Mouse (Mus musculus) megakaryocyte, embryonic 14.5 days (primary cell): ENCODE data around the gene Ppp1r36. TPM values are rescaled to one million over a fixed set of nuclear protein-coding genes. Genes with fewer than 3 reads are reported as not detected.

Experiments used
- H3K27me3 ChIP-seq: replicated peaks from 2 replicates; pipeline ENCODE3; 2012; ENCODE audit warnings: inconsistent platforms
- H3K36me3 ChIP-seq: replicated peaks from 2 replicates; pipeline ENCODE3; 2012; ENCODE audit warnings: low read length, inconsistent platforms, mixed read lengths
- H3K4me1 ChIP-seq: 2 replicates; pipeline ENCODE4 v1.6.1; 2012; ENCODE audit warnings: inconsistent platforms
- H3K4me3 ChIP-seq: replicated peaks from 2 replicates; pipeline ENCODE3; 2012; ENCODE audit warnings: moderate library complexity, mild to moderate bottlenecking, inconsistent platforms
- H3K9me3 ChIP-seq: 2 replicates; pipeline ENCODE4 v1.6.1; 2012; ENCODE audit warnings: inconsistent platforms
- FLI1 ChIP-seq: IDR thresholded peaks from 2 replicates; pipeline ENCODE4 v1.6.1; 2012; ENCODE audit warnings: low read length, inconsistent platforms, mixed read lengths
- GATA1 ChIP-seq: IDR thresholded peaks from 3 replicates; pipeline ENCODE4 v1.6.1; 2012; ENCODE audit warnings: mixed read lengths, low read length, inconsistent platforms, borderline replicate concordance
- polyA plus RNA-seq: library from polyadenylated mRNA; stranded (reverse); fragments of >175 nt; gene quantifications from 2 replicates; pipeline ENCODE4 v1.2.3, GENCODE M21; 2012; ENCODE audit warnings: low replicate concordance; ENCODE audit not compliant: insufficient read depth

Gene Ppp1r36
- polyA plus RNA-seq, 1 experiment: not detected

- TF ChIP-seq FLI1: no peak
- no peak for TF ChIP-seq GATA1
Measured at GRCm38 (mm10) chr12:76392979-76393378, 24.4 kb upstream of the Ppp1r36 start.

GRCm38 (mm10) chr12:76397281-76397680 is 20.1 kb upstream of the Ppp1r36 start:
- TF ChIP-seq FLI1 (no peak), GATA1 (no peak)
- H3K4me1 ChIP-seq: peaks cover 2% of the 10 kb centered on the region
- peaks cover 29% of the 10 kb centered on the region for H3K36me3 ChIP-seq
- H3K9me3 ChIP-seq: no peaks in the 10 kb centered on the region
- no peaks in the 10 kb centered on the region for H3K27me3 ChIP-seq
- no peak overlapping the region for H3K4me3 ChIP-seq

More at GRCm38 (mm10) chr12:76392979-76393378, 24.4 kb upstream of the Ppp1r36 start:
- Histone ChIP-seq H3K4me3 (no peak overlapping the region), H3K27me3 (no peaks in the 10 kb centered on the region), H3K9me3 (no peaks in the 10 kb centered on the region), H3K36me3 (peaks cover 48% of the 10 kb centered on the region), H3K4me1 (peaks cover 34% of the 10 kb centered on the region)

GRCm38 (mm10) chr12:76401674-76402073 is 15.7 kb upstream of the Ppp1r36 start:
- H3K4me1 ChIP-seq: peaks cover 26% of the 10 kb centered on the region
- no peak overlapping the region for H3K4me3 ChIP-seq
- H3K27me3 ChIP-seq: peaks cover 22% of the 10 kb centered on the region
- TF ChIP-seq FLI1: no peak
- TF ChIP-seq GATA1: no peak
- H3K36me3 ChIP-seq: peaks cover 14% of the 10 kb centered on the region
- peaks cover 17% of the 10 kb centered on the region for H3K9me3 ChIP-seq

DNA sequence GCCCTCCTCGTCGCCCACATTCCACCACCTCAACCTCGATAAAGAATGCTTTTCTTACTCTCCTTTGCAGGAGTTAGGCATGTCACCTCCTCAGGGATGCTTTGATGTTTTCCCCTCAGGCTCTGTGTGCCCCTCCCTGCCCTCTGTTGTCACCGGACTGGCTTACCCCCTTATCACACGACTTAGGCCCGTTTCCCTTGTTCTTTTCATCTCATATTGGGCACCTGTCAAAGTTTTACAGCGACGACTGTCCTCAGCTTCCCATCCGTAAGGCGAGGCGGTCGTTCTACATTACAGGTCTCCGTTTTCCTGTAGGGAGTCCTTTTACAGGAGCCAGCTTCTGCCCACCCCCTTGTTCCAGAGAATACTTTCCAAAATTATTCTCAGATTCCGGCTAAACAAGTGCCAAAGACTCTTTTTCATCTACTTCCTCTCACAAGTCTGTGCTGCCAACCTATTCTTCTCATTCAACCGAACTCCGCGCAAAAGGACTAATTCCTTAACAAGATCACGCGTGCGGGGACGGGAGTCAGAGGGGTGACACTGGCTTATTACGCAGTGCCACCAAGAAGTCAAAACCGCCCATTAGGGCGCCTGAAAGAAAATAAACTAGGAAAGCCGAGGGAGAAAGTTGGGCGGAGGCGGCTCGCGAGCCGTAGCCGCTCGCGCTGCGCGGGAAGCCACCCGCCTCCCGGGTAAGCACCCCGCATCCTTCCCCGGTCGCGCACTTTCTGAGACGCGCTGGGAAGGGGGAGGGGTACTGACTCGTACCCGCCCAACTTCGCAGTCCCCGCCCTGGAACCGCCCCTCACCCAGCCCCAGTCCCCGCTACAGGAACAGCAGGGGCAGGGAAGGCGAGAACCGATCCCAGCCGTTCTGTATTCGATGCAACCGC is 14.1 kb upstream of the Ppp1r36 start:
- H3K4me1 ChIP-seq: peaks cover 26% of the 10 kb centered on the region
- H3K27me3 ChIP-seq: peaks cover 26% of the 10 kb centered on the region
- TF ChIP-seq FLI1 (no peak), GATA1 (no peak)
- peaks cover 17% of the 10 kb centered on the region for H3K9me3 ChIP-seq
- peak overlapping the region; percentile 96 for H3K4me3 ChIP-seq
- peaks cover 9% of the 10 kb centered on the region for H3K36me3 ChIP-seq

DNA sequence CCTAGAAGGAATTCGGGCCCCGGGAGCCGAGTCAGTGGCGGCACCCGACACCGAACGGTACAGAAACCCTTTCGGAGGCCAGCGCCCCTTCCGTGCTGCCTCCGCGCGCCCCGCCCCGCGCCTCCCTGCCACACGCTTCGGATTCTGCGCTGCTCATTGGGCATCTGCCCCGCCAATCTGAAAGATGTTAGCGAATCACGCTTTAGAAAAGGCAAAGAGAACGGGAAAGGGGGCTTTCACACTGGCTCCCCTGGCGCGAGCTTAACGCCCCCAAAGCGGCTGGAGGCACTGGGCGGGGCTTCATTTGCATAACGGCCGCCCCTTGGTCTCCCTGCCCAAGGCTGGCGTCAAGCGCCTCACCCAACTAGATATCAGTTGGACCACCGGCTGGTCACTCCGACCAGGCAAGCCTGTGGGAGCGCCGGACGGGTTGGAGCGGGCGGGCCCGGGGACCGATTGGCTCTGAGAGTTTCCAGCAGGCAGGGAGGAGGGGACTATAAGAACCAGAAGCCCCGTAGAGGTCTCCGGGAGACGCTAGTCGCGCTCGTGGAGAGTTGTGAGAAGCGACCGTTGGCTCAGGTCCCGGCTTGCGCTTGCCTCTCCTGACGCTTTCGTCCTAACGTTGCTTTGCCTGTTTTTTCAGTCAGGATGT is 13.3 kb upstream of the Ppp1r36 start, which contains the start of gene Hspa2:
Gene Hspa2, plus strand, starts transcription at position 291 of the 652 bp plus-strand sequence.
- peaks cover 17% of the 10 kb centered on the region for H3K9me3 ChIP-seq
- peaks cover 26% of the 10 kb centered on the region for H3K4me1 ChIP-seq
- H3K4me3 ChIP-seq: peak within 1 kb of the TSS; percentile 96
- H3K27me3 ChIP-seq: peaks cover 26% of the 10 kb centered on the region
- TF ChIP-seq GATA1: no peak
- no peak for TF ChIP-seq FLI1
- H3K36me3 ChIP-seq: peaks cover 6% of the 10 kb centered on the region

DNA sequence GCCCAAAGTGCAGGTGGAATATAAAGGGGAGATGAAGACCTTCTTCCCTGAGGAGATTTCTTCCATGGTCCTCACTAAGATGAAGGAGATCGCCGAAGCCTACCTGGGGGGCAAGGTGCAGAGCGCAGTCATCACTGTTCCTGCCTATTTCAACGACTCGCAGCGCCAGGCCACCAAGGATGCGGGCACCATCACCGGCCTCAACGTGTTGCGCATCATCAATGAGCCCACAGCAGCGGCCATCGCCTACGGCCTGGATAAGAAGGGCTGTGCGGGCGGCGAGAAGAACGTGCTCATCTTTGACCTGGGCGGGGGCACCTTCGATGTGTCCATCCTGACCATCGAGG is 12.5 kb upstream of the Ppp1r36 start:
- Histone ChIP-seq H3K4me1 (peaks cover 26% of the 10 kb centered on the region), H3K27me3 (peaks cover 26% of the 10 kb centered on the region), H3K9me3 (peaks cover 17% of the 10 kb centered on the region), H3K36me3 (peaks cover 2% of the 10 kb centered on the region), H3K4me3 (peak overlapping the region; percentile 96)
- no peak for TF ChIP-seq GATA1
- no peak for TF ChIP-seq FLI1

GRCm38 (mm10) chr12:76405183-76405970 is 12.0 kb upstream of the Ppp1r36 start:
- TF ChIP-seq GATA1: no peak
- TF ChIP-seq FLI1: no peak
- Histone ChIP-seq H3K36me3 (peaks cover 2% of the 10 kb centered on the region), H3K4me3 (peak overlapping the region; percentile 96), H3K9me3 (peaks cover 17% of the 10 kb centered on the region), H3K4me1 (peaks cover 26% of the 10 kb centered on the region), H3K27me3 (peaks cover 26% of the 10 kb centered on the region)

GRCm38 (mm10) chr12:76405971-76406370 is 11.4 kb upstream of the Ppp1r36 start:
- TF ChIP-seq GATA1 (no peak), FLI1 (no peak)
- Histone ChIP-seq H3K9me3 (peaks cover 17% of the 10 kb centered on the region), H3K36me3 (peaks cover 2% of the 10 kb centered on the region), H3K4me3 (peak overlapping the region; percentile 96), H3K27me3 (peaks cover 26% of the 10 kb centered on the region), H3K4me1 (peaks cover 26% of the 10 kb centered on the region)

DNA sequence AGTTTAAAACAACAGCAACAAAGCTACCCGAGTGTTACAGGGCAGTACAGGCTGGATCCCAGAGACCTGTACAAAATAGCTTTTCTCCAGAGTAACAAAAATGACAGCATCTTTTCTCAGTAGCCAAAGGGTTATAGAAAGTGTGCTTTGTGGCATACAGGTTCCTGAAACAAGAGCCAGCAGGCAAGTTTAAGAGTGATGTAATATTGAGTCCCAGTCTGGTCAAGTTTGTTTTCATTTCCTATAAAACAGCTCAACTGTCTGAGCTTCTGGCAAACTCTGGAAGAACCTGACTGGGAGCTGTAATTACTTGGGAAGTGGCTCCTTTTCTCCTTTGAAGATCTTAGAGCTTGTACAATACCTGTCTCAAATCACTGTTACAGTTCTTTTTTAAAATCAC is 10.2 kb upstream of the Ppp1r36 start:
- Histone ChIP-seq H3K9me3 (peaks cover 17% of the 10 kb centered on the region), H3K4me1 (peaks cover 26% of the 10 kb centered on the region), H3K27me3 (peaks cover 26% of the 10 kb centered on the region), H3K4me3 (no peak overlapping the region), H3K36me3 (no peaks in the 10 kb centered on the region)
- no peak for TF ChIP-seq GATA1
- TF ChIP-seq FLI1: no peak
